Mouse (Mus musculus) spleen, adult 2 months (tissue): ENCODE data around the gene Esyt1.
"Not testable (repeated sequence)": the region's sequence is repeated elsewhere in the genome, so short reads cannot be mapped to it uniquely, and the experiment has no call there.

Experiments used
- CTCF ChIP-seq: fragments of 200-500 bp; IDR thresholded peaks from 2 replicates; pipeline ENCODE4 v1.5.1; 2011; ENCODE audit warnings: mild to moderate bottlenecking, inconsistent platforms; ENCODE audit not compliant: insufficient read depth, insufficient read length, insufficient replicate concordance; ENCODE audit errors: extremely low read depth
- POLR2A ChIP-seq: fragments of 200-500 bp; IDR thresholded peaks from 2 replicates; pipeline ENCODE4 v1.6.1; 2011; ENCODE audit warnings: low read depth, low read length, inconsistent platforms

DNA sequence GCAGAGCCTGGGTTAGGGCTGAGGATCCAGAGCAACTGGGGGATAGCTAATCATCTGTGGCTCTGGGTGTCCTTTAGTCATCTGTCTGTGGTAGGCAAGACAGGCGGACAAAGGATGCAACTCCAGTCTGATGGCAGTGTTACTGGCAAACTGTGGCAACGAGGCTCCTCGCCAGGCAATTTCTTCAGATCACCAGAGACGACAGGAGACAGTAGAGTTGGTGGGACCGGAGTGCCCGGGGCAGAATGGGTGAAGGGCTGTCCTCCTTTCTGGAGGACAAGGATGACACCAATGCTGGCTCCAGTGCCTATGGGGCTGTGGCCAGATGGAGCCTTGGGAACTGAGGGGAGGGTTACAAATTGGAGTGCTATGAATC, 24.0 kb upstream of the Esyt1 start:
- not testable (repeated sequence) for TF ChIP-seq POLR2A, CTCF
